Comparison of ENCODE assay signal across 8 mouse cellular contexts in the genomic region with DNA sequence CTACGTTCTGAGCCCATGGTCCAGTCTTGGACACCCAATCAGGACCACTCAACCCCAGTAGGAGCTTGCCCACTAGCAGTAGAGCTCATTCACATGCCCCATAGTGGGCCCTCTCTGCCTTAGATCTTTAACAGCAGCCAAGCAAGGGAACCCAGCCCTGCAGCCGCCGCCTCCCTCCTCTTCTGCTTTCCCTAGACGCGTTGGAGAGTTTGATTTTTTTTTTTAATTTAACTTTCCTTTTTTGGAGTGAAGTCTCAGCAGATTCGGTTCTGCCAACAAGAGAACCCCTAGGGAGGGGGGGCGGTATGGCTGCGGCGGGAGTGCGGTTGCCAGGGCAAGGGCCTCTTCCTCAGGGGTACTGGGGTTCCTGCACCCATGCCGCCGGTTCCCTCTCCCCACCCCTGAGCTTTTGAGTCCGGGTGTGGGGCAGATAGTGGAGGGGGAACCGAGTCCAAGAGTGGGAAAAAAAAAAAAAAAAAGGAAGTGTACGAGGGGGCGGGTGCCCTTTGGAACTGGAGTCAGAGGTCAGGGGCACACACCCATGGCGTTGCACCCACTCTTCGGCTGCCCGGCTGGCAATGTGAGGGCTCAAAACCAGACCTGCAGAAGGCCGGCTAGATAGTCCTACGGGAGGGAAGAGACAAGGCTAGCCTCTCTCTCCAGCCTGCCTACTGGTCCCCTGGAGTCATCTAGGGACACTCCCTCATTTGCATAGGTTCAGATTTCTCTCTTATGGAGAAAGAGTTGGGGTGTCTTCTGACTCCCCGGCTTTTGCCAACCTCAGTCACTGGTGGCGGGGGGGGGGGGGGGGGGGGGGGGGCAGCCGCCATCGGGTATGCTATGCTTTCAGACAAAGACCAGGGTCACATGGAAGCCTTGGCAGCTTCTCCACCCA. TPM values are rescaled to one million over a fixed set of nuclear protein-coding genes. Genes with fewer than 3 reads are reported as not detected.
A peak's percentile ranks its signal among the peaks of the same experiment; 100 is the strongest.
DNase-seq lines count a peak whose midpoint lies in the region; ATAC-seq and TF ChIP-seq lines count a peak whose summit lies in the region.

No protein-coding gene starts in this region.

- peak overlapping the region; percentile 59 for H3K4me3 ChIP-seq in layer of hippocampus, adult 2 months
- peak overlapping the region; percentile 60 for H3K4me3 ChIP-seq in kidney, embryonic 16.5 days (ENCODE audit: low read length)
- peak overlapping the region; percentile 87 for H3K4me3 ChIP-seq in lung, postnatal 0 days (ENCODE audit: low read depth, low read length)

- H3K4me2 ChIP-seq in kidney, embryonic 16.5 days (replicated peaks; ENCODE audit: low read depth, low read length) = peak overlapping the region; percentile 97
- H3K4me2 ChIP-seq in lung, postnatal 0 days (replicated peaks; ENCODE audit: low read depth, low read length) = peak overlapping the region; percentile 93

- H3K27me3 ChIP-seq in kidney, embryonic 16.5 days (ENCODE audit: insufficient read depth, low read length) = no peaks in the 10 kb centered on the region
- no peaks in the 10 kb centered on the region for H3K27me3 ChIP-seq in lung, postnatal 0 days (replicated peaks; ENCODE audit: insufficient read depth, low read length)

- peak in 1 of 2 experiments; percentile 57 for DNase-seq in layer of hippocampus, adult 2 months (ENCODE audit: low spot score in 2 of 2)
- DNase-seq in layer of hippocampus, postnatal 10 days (ENCODE audit: low spot score in 2 of 2) = no peak
- DNase-seq in lung, postnatal 0 days (ENCODE audit: low spot score) = peak; percentile 73
- peak; percentile 62 for DNase-seq in right cerebral cortex, postnatal 14 days
- no peak for DNase-seq in urinary bladder, adult 2 months (ENCODE audit: low spot score)

- TF ChIP-seq CTCF in layer of hippocampus, adult 2 months (conservative IDR thresholded peaks at IDR 0.05) = no peak
- no peak for TF ChIP-seq CTCF in lung, postnatal 0 days (IDR thresholded peaks at IDR 0.05)

- 2% methylated on average over 22 of the region's 25 CpGs for WGBS in kidney, embryonic 16.5 days
- 5% methylated on average over 18 of the region's 25 CpGs for WGBS in lung, postnatal 0 days

- TF ChIP-seq EP300 in lung, postnatal 0 days (IDR thresholded peaks at IDR 0.05) = no peak

- H3K9me3 ChIP-seq in kidney, embryonic 16.5 days (ENCODE audit: low read length) = no peaks in the 10 kb centered on the region
- H3K9me3 ChIP-seq in lung, postnatal 0 days (ENCODE audit: low read length) = no peaks in the 10 kb centered on the region

- peaks cover 44% of the 10 kb centered on the region for H3K4me1 ChIP-seq in kidney, embryonic 16.5 days (ENCODE audit: insufficient read depth, low read length)
- H3K4me1 ChIP-seq in lung, postnatal 0 days (ENCODE audit: insufficient read depth, low read depth, low read length) = peaks cover 20% of the 10 kb centered on the region

- peak overlapping the region; percentile 96 for H3K27ac ChIP-seq in layer of hippocampus, adult 2 months
- H3K27ac ChIP-seq in kidney, embryonic 16.5 days (ENCODE audit: low read length) = peak overlapping the region; percentile 89
- H3K27ac ChIP-seq in lung, postnatal 0 days (ENCODE audit: low read length) = peak overlapping the region; percentile 75

- peak; percentile 19 for ATAC-seq in activated CD4-positive, CD25-positive, alpha-beta regulatory T cell, adult 4 months
- peak; percentile 65 for ATAC-seq in granulocyte monocyte progenitor cell, adult 5-6 weeks (replicated peaks; ENCODE audit: poor library complexity, severe bottlenecking)
- ATAC-seq in kidney, embryonic 16.5 days (ENCODE audit: low FRiP score, low TSS enrichment) = peak; percentile 32
- ATAC-seq in lung, postnatal 0 days = peak; percentile 1; the same call in 1 of the 2 replicates

- no peaks in the 10 kb centered on the region for H3K36me3 ChIP-seq in kidney, embryonic 16.5 days (ENCODE audit: insufficient read depth, low read length)
- H3K36me3 ChIP-seq in lung, postnatal 0 days (ENCODE audit: insufficient read depth, low read length) = no peaks in the 10 kb centered on the region

- H3K9ac ChIP-seq in kidney, embryonic 16.5 days (replicated peaks; ENCODE audit: low read length) = peak overlapping the region; percentile 67
- no peak overlapping the region for H3K9ac ChIP-seq in lung, postnatal 0 days (replicated peaks; ENCODE audit: low read depth)

RNA-seq across cellular contexts. Expression of a gene that starts 1.0 kb away (rescaled TPM):
- total RNA-seq in layer of hippocampus, adult 2 months (2021) = 100 to 1,000 TPM; 285 to 307 TPM
- total RNA-seq in layer of hippocampus, postnatal 10 days (2021) = 100 to 1,000 TPM; 171 to 187 TPM
- polyA plus RNA-seq in activated CD4-positive, CD25-positive, alpha-beta regulatory T cell, adult 4 months (2017; shearing (Covaris generic)) = 1 to 10 TPM; 2.9 to 8.0 TPM
- total RNA-seq in granulocyte monocyte progenitor cell, adult 5-6 weeks (2014; fragmentation: Nextera tagmentation) = 47.9 and 77.4 TPM in 2 replicates
- 5.3 and 11.8 TPM in 2 replicates for total RNA-seq in granulocyte monocyte progenitor cell, adult 5-6 weeks (2017)
- 25.9 and 27.5 TPM in 2 replicates for polyA plus RNA-seq in kidney, embryonic 16.5 days (2015; fragmentation: Nextera tagmentation; extraction: Ambion mirVana)
- 20.2 and 23.9 TPM in 2 replicates for polyA plus RNA-seq in lung, postnatal 0 days (2015; fragmentation: Nextera tagmentation; extraction: Ambion mirVana)
- polyA plus RNA-seq in urinary bladder, adult 2 months (2012; rRNA removed) = 24.5 and 61.9 TPM in 2 replicates

Comparison
In these comparisons a context has a peak if more than half of its experiments do, and no peak if none do; other contexts are left out.
1. DNase-seq: peak in lung, postnatal 0 days (single experiment) and right cerebral cortex, postnatal 14 days (single experiment); none in layer of hippocampus, postnatal 10 days (0 of 2) and urinary bladder, adult 2 months (single experiment).
2. ATAC-seq: peak in every context shown above with its lines; median percentile 65 in granulocyte monocyte progenitor cell, adult 5-6 weeks; 32 in kidney, embryonic 16.5 days; 19 in activated CD4-positive, CD25-positive, alpha-beta regulatory T cell, adult 4 months; 1 in lung, postnatal 0 days.
3. Peak in every context shown above with its lines, with median percentiles within 50 percentile points of each other: H3K27ac ChIP-seq and H3K4me3 ChIP-seq.